Mouse (Mus musculus): Measurements from ENCODE around the gene Anapc11.

- TF ChIP-seq CTCF (IDR thresholded peaks at IDR 0.05; ENCODE audit: low read depth, low read length) (peak; percentile 54), POLR2A (IDR thresholded peaks at IDR 0.05; ENCODE audit: borderline replicate concordance, low read depth, low read length) (no peak)
These were observed 14.5 kb downstream of the Anapc11 start for GRCm38 (mm10) chr11:120612763-120613162.
